Mouse (Mus musculus) G1E (cell line): ENCODE measurements around the gene Ttc14.

Experiments used
- CTCF ChIP-seq: IDR thresholded peaks from 2 replicates; pipeline ENCODE4 v1.5.1; 2012; ENCODE audit warnings: low read depth, low read length, inconsistent platforms, mixed read lengths
- GATA1 ChIP-seq: IDR thresholded peaks from 2 replicates; pipeline ENCODE4 v1.6.1; 2012; ENCODE audit warnings: borderline replicate concordance, low read length, inconsistent platforms, mixed read lengths
- GATA2 ChIP-seq: IDR thresholded peaks from 2 replicates; pipeline ENCODE4 v1.6.1; 2012; ENCODE audit warnings: low read depth, low read length, inconsistent platforms, borderline replicate concordance
- POLR2AphosphoS5 ChIP-seq: IDR thresholded peaks from 2 replicates; pipeline ENCODE4 v1.6.1; 2012; ENCODE audit warnings: low read depth, low read length, inconsistent platforms; ENCODE audit not compliant: insufficient replicate concordance
- TAL1 ChIP-seq: conservative IDR thresholded peaks from 2 replicates; pipeline ENCODE4 v1.6.1; 2012; ENCODE audit warnings: low read depth, low read length, inconsistent platforms, mixed read lengths

DNA sequence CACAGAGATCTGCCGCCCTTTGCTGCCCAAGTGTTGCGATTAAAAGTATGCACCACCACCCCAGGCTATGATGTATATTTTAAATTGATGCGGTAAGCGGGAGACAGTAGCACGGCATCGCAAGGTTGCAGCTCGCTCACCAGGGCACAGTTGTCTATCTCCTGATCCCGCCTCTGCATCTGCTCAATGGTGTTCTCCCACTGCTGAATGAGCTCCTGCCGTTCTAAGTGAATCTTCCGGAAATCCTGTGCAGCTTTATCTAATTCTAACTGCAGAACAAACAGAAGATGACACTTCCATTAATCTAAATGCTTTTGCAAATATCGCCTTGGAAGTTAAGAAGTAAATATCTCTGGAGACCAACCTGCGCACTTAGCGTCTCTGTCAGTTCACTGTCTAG is 36.9 kb downstream of the Ttc14 start:
- no peak for TF ChIP-seq CTCF
- no peak for TF ChIP-seq GATA1
- no peak for TF ChIP-seq TAL1
- TF ChIP-seq POLR2AphosphoS5: no peak
- no peak for TF ChIP-seq GATA2
